Mouse (Mus musculus): ENCODE results near the gene Bdnf. TPM values are rescaled to one million over a fixed set of nuclear protein-coding genes. Genes with fewer than 3 reads are reported as not detected.

Gene Bdnf
- polyA plus RNA-seq, 1 experiment from 2014 or later, result 0.91 TPM

DNA sequence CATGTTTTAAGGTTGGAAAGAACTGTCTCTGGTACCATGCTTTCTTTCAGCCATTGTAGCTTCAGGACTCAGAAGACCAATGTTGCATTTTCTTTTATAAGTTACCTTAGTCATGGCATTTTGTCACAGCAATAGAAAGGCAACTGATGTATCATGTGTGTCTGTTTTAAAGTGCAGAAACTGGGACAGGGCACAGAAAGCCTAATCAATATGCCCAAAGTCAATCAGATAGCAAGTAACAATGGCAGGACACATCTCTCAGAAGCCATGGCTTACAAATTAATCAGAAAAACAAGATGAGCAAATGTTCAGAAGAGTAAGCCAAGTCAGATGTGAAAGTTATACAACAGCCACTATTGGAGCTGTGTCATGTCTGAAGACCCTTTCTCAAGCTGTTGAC is 73.9 kb downstream of the Bdnf start:
- no peak overlapping the region for H3K27ac ChIP-seq (ENCODE audit: low read depth)
- no peak overlapping the region for H3K4me3 ChIP-seq (ENCODE audit: low read depth, low read length)
- no peaks in the 10 kb centered on the region for H3K36me3 ChIP-seq (ENCODE audit: insufficient read depth)
- no peaks in the 10 kb centered on the region for H3K27me3 ChIP-seq (ENCODE audit: insufficient read depth, low read length)
- TF ChIP-seq CTCF (IDR thresholded peaks at IDR 0.05; ENCODE audit: low read depth), result no peak
- H3K9ac ChIP-seq, result no peak overlapping the region
- DNase-seq (no peak), ATAC-seq (ENCODE audit: insufficient read depth) (no peak)
- no peak overlapping the region for H3K4me2 ChIP-seq
- no peaks in the 10 kb centered on the region for H3K9me3 ChIP-seq (ENCODE audit: low read depth, low read length)
- no peaks in the 10 kb centered on the region for H3K4me1 ChIP-seq (ENCODE audit: insufficient read depth)

GRCm38 (mm10) chr2:109748815-109749214 is 74.3 kb downstream of the Bdnf start:
- 73% methylated on average over 4 of the region's 4 CpGs for WGBS

GRCm38 (mm10) chr2:109749964-109750363 is 75.5 kb downstream of the Bdnf start:
- Histone ChIP-seq H3K4me3 (ENCODE audit: low read depth, low read length) (no peak overlapping the region), H3K4me1 (ENCODE audit: insufficient read depth) (no peaks in the 10 kb centered on the region), H3K27me3 (ENCODE audit: insufficient read depth, low read length) (no peaks in the 10 kb centered on the region), H3K9ac (no peak overlapping the region), H3K9me3 (ENCODE audit: low read depth, low read length) (no peaks in the 10 kb centered on the region), H3K36me3 (ENCODE audit: insufficient read depth) (no peaks in the 10 kb centered on the region), H3K27ac (ENCODE audit: low read depth) (no peak overlapping the region), H3K4me2 (no peak overlapping the region)
- TF ChIP-seq CTCF (IDR thresholded peaks at IDR 0.05; ENCODE audit: low read depth), result no peak
- ATAC-seq (ENCODE audit: insufficient read depth) (no peak), DNase-seq (no peak)

More at GRCm38 (mm10) chr2:109748815-109749214, 74.3 kb downstream of the Bdnf start:
- ATAC-seq (ENCODE audit: insufficient read depth), result no peak
- H3K27ac ChIP-seq (ENCODE audit: low read depth), result no peak overlapping the region
- TF ChIP-seq CTCF (IDR thresholded peaks at IDR 0.05; ENCODE audit: low read depth), result no peak
- H3K4me2 ChIP-seq, result no peak overlapping the region
- H3K4me1 ChIP-seq (ENCODE audit: insufficient read depth), result no peaks in the 10 kb centered on the region
- H3K9ac ChIP-seq, result no peak overlapping the region
- DNase-seq, result no peak
- no peak overlapping the region for H3K4me3 ChIP-seq (ENCODE audit: low read depth, low read length)
- H3K27me3 ChIP-seq (ENCODE audit: insufficient read depth, low read length), result no peaks in the 10 kb centered on the region
- H3K36me3 ChIP-seq (ENCODE audit: insufficient read depth), result no peaks in the 10 kb centered on the region
- H3K9me3 ChIP-seq (ENCODE audit: low read depth, low read length), result no peaks in the 10 kb centered on the region

- no peaks in the 10 kb centered on the region for H3K36me3 ChIP-seq (ENCODE audit: insufficient read depth)
- H3K4me1 ChIP-seq (ENCODE audit: insufficient read depth), result no peaks in the 10 kb centered on the region
- H3K27me3 ChIP-seq (ENCODE audit: insufficient read depth, low read length), result no peaks in the 10 kb centered on the region
- WGBS, result 77% methylated on average over 1 of the region's 1 CpGs
- no peaks in the 10 kb centered on the region for H3K9me3 ChIP-seq (ENCODE audit: low read depth, low read length)
- no peak for TF ChIP-seq CTCF (IDR thresholded peaks at IDR 0.05; ENCODE audit: low read depth)
- H3K4me3 ChIP-seq (ENCODE audit: low read depth, low read length), result no peak overlapping the region
- no peak overlapping the region for H3K4me2 ChIP-seq
- no peak for ATAC-seq (ENCODE audit: insufficient read depth)
- H3K27ac ChIP-seq (ENCODE audit: low read depth), result no peak overlapping the region
- DNase-seq, result no peak
- H3K9ac ChIP-seq, result no peak overlapping the region
These were observed 76.0 kb downstream of the Bdnf start for GRCm38 (mm10) chr2:109750484-109750883.

DNA sequence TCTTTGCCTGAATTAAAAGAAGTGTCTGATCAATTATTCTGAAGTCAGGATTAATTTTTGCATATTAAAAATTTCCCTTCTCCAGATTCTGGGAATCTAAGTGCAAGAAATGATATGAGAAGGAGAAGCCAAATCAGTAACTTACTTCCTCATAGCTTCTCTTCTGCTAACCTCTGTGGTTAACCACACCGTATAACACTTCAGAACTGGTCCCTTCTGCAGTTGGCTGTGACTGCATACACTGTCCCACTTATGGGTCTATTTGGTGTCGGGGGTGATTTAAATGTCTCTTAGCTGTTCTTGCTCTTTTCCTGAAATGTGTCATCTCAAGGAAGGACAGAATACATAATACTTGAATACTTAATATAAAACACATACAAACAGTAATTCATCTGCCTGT is 81.8 kb downstream of the Bdnf start:
- H3K9me3 ChIP-seq (ENCODE audit: low read depth, low read length), result no peaks in the 10 kb centered on the region
- H3K4me3 ChIP-seq (ENCODE audit: low read depth, low read length), result no peak overlapping the region
- no peak overlapping the region for H3K4me2 ChIP-seq
- H3K36me3 ChIP-seq (ENCODE audit: insufficient read depth), result no peaks in the 10 kb centered on the region
- DNase-seq, result no peak
- WGBS, result 80% methylated on average over 2 of the region's 2 CpGs
- no peaks in the 10 kb centered on the region for H3K27me3 ChIP-seq (ENCODE audit: insufficient read depth, low read length)
- no peak for TF ChIP-seq CTCF (IDR thresholded peaks at IDR 0.05; ENCODE audit: low read depth)
- no peak overlapping the region for H3K27ac ChIP-seq (ENCODE audit: low read depth)
- no peaks in the 10 kb centered on the region for H3K4me1 ChIP-seq (ENCODE audit: insufficient read depth)
- no peak overlapping the region for H3K9ac ChIP-seq
- no peak for ATAC-seq (ENCODE audit: insufficient read depth)

DNA sequence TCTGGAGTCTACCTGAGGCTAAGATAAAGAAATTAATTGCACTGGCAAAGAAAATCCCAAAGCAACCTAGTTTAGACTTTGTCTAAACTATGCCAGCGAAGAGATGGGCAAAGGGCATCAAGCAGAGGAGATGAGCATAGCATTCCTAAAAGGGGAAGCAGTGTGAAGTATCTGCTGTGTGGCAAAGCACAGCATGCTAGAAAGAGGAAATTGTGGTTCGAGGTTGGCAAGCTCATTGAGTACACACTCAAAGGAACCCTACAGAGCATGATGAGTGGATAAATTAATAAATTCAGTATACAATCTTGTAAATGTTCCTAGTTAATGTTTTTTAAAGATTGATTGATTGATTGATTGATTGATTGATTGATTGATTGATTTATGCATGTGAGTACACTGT is 92.3 kb downstream of the Bdnf start:
- Histone ChIP-seq H3K4me1 (ENCODE audit: insufficient read depth) (no peaks in the 10 kb centered on the region), H3K4me2 (no peak overlapping the region), H3K36me3 (ENCODE audit: insufficient read depth) (no peaks in the 10 kb centered on the region), H3K9me3 (ENCODE audit: low read depth, low read length) (no peaks in the 10 kb centered on the region), H3K4me3 (ENCODE audit: low read depth, low read length) (no peak overlapping the region), H3K9ac (no peak overlapping the region), H3K27ac (ENCODE audit: low read depth) (no peak overlapping the region), H3K27me3 (ENCODE audit: insufficient read depth, low read length) (no peaks in the 10 kb centered on the region)
- 84% methylated on average over 2 of the region's 2 CpGs for WGBS
- no peak for TF ChIP-seq CTCF (IDR thresholded peaks at IDR 0.05; ENCODE audit: low read depth)
- DNase-seq (no peak), ATAC-seq (ENCODE audit: insufficient read depth) (no peak)

GRCm38 (mm10) chr2:109768814-109769213 is 94.3 kb downstream of the Bdnf start:
- ATAC-seq (ENCODE audit: insufficient read depth) (no peak), DNase-seq (no peak)
- no peak overlapping the region for H3K4me3 ChIP-seq (ENCODE audit: low read depth, low read length)
- H3K27ac ChIP-seq (ENCODE audit: low read depth), result no peak overlapping the region
- 82% methylated on average over 3 of the region's 3 CpGs for WGBS
- no peak overlapping the region for H3K9ac ChIP-seq
- no peaks in the 10 kb centered on the region for H3K4me1 ChIP-seq (ENCODE audit: insufficient read depth)
- H3K27me3 ChIP-seq (ENCODE audit: insufficient read depth, low read length), result no peaks in the 10 kb centered on the region
- TF ChIP-seq CTCF (IDR thresholded peaks at IDR 0.05; ENCODE audit: low read depth), result no peak
- H3K9me3 ChIP-seq (ENCODE audit: low read depth, low read length), result no peaks in the 10 kb centered on the region
- H3K36me3 ChIP-seq (ENCODE audit: insufficient read depth), result no peaks in the 10 kb centered on the region
- H3K4me2 ChIP-seq, result no peak overlapping the region

DNA sequence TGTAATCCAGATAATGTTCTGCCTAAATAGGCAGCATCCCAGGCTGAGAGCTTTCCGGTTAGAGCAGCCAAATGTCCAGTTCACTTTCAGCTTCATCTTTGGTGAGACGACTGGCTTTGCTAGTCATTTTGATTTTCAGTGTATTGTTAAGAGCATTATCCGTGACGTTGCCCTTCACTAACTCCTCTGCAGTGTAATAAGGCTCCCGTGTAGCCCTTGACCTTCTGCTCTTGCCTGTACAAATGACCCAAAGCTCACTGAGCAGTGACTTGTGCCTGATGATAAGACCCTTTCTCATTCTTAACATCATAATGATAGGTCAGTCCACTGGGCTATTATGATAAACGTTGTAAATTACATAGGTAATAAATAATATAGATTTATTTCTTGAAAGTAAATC is 101.9 kb downstream of the Bdnf start:
- H3K27ac ChIP-seq (ENCODE audit: low read depth), result no peak overlapping the region
- no peak overlapping the region for H3K9ac ChIP-seq
- WGBS, result 69% methylated on average over 6 of the region's 6 CpGs
- no peaks in the 10 kb centered on the region for H3K9me3 ChIP-seq (ENCODE audit: low read depth, low read length)
- no peak overlapping the region for H3K4me2 ChIP-seq
- H3K27me3 ChIP-seq (ENCODE audit: insufficient read depth, low read length), result no peaks in the 10 kb centered on the region
- H3K4me3 ChIP-seq (ENCODE audit: low read depth, low read length), result no peak overlapping the region
- DNase-seq, result no peak
- no peaks in the 10 kb centered on the region for H3K4me1 ChIP-seq (ENCODE audit: insufficient read depth)
- no peaks in the 10 kb centered on the region for H3K36me3 ChIP-seq (ENCODE audit: insufficient read depth)
- no peak for TF ChIP-seq CTCF (IDR thresholded peaks at IDR 0.05; ENCODE audit: low read depth)
- ATAC-seq (ENCODE audit: insufficient read depth), result no peak

Other genes with a start within 250 kb of the Bdnf start
- 60.0 and 61.1 TPM in 2 replicates for gene Lin7c, start 216.2 kb downstream of the Bdnf start, polyA plus RNA-seq (2014; fragmentation: Nextera tagmentation; extraction: Ambion mirVana)
- gene Lgr4, start 242.9 kb downstream of the Bdnf start, polyA plus RNA-seq (2014; fragmentation: Nextera tagmentation; extraction: Ambion mirVana), result 3.4 and 3.9 TPM in 2 replicates

Measured in lung, embryonic 14.5 days (tissue).